Mouse (Mus musculus): Measurements from ENCODE around the gene Atxn2. TPM values are rescaled to one million over a fixed set of nuclear protein-coding genes. Genes with fewer than 3 reads are reported as not detected.

Gene Atxn2
- polyA plus RNA-seq, 1 experiment: 205 TPM

DNA sequence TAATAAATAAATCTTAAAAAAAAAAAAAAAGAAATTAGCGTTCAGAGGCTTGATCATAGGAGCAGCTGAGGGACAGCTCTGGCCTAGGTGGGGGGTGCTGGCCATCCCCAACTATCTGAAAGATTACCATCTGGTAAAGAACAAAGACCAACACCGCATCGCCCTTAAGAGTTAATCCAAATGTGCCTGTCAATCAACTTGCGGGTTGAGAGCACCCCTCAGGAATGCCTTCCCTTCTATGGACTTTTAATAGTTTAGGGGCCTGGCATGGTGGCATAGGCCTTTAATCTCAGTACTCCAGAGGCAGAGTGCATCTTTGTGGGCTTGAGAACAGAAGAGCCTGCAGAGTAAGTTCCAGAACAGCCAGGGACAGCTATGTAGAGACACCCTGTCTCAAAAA lies 18.2 kb upstream of the Atxn2 start:
- Histone ChIP-seq H3K4me3 (ENCODE audit: control insufficient read depth, insufficient read depth, low read length) (no peak overlapping the region), H3K27ac (ENCODE audit: control insufficient read depth, insufficient read depth, low read length) (no peak overlapping the region), H3K36me3 (ENCODE audit: control insufficient read depth, insufficient read depth, low read length) (no peaks in the 10 kb centered on the region), H3K27me3 (ENCODE audit: control insufficient read depth, insufficient read depth, low read length) (no peaks in the 10 kb centered on the region), H3K4me1 (replicated peaks; ENCODE audit: control insufficient read depth, insufficient read depth, low read length) (no peaks in the 10 kb centered on the region)
- WGBS: 95% methylated on average over 4 of the region's 4 CpGs
- no peak for DNase-seq
- no peak for TF ChIP-seq CTCF (IDR thresholded peaks at IDR 0.05; ENCODE audit: borderline replicate concordance, control insufficient read depth, extremely low read depth, insufficient read depth, low read length, poor library complexity)
- TF ChIP-seq POLR2A (IDR thresholded peaks at IDR 0.05; ENCODE audit: control insufficient read depth, extremely low read depth, insufficient read depth, low read length, poor library complexity): no peak

- no peak for DNase-seq
- no peak overlapping the region for H3K4me3 ChIP-seq (ENCODE audit: control insufficient read depth, insufficient read depth, low read length)
- H3K27me3 ChIP-seq (ENCODE audit: control insufficient read depth, insufficient read depth, low read length): no peaks in the 10 kb centered on the region
- 95% methylated on average over 6 of the region's 6 CpGs for WGBS
- no peaks in the 10 kb centered on the region for H3K36me3 ChIP-seq (ENCODE audit: control insufficient read depth, insufficient read depth, low read length)
- no peak overlapping the region for H3K27ac ChIP-seq (ENCODE audit: control insufficient read depth, insufficient read depth, low read length)
- H3K4me1 ChIP-seq (replicated peaks; ENCODE audit: control insufficient read depth, insufficient read depth, low read length): no peaks in the 10 kb centered on the region
- no peak for TF ChIP-seq CTCF (IDR thresholded peaks at IDR 0.05; ENCODE audit: borderline replicate concordance, control insufficient read depth, extremely low read depth, insufficient read depth, low read length, poor library complexity)
Measured at GRCm38 (mm10) chr5:121696761-121697160, 14.4 kb upstream of the Atxn2 start.

GRCm38 (mm10) chr5:121699891-121700290 lies 11.2 kb upstream of the Atxn2 start:
- WGBS: 92% methylated on average over 5 of the region's 5 CpGs
- Histone ChIP-seq H3K27ac (ENCODE audit: control insufficient read depth, insufficient read depth, low read length) (no peak overlapping the region), H3K27me3 (ENCODE audit: control insufficient read depth, insufficient read depth, low read length) (no peaks in the 10 kb centered on the region)

GRCm38 (mm10) chr5:121700496-121700895 lies 10.6 kb upstream of the Atxn2 start:
- no peaks in the 10 kb centered on the region for H3K27me3 ChIP-seq (ENCODE audit: control insufficient read depth, insufficient read depth, low read length)
- WGBS: 80% methylated on average over 11 of the region's 11 CpGs
- no peak overlapping the region for H3K4me3 ChIP-seq (ENCODE audit: control insufficient read depth, insufficient read depth, low read length)
- no peaks in the 10 kb centered on the region for H3K4me1 ChIP-seq (replicated peaks; ENCODE audit: control insufficient read depth, insufficient read depth, low read length)
- H3K36me3 ChIP-seq (ENCODE audit: control insufficient read depth, insufficient read depth, low read length): no peaks in the 10 kb centered on the region
- TF ChIP-seq CTCF (IDR thresholded peaks at IDR 0.05; ENCODE audit: borderline replicate concordance, control insufficient read depth, extremely low read depth, insufficient read depth, low read length, poor library complexity): no peak
- H3K27ac ChIP-seq (ENCODE audit: control insufficient read depth, insufficient read depth, low read length): no peak overlapping the region
- DNase-seq: no peak

More at GRCm38 (mm10) chr5:121699891-121700290, 11.2 kb upstream of the Atxn2 start:
- DNase-seq: no peak
- Histone ChIP-seq H3K4me1 (replicated peaks; ENCODE audit: control insufficient read depth, insufficient read depth, low read length) (no peaks in the 10 kb centered on the region), H3K4me3 (ENCODE audit: control insufficient read depth, insufficient read depth, low read length) (no peak overlapping the region), H3K36me3 (ENCODE audit: control insufficient read depth, insufficient read depth, low read length) (no peaks in the 10 kb centered on the region)
- TF ChIP-seq POLR2A (IDR thresholded peaks at IDR 0.05; ENCODE audit: control insufficient read depth, extremely low read depth, insufficient read depth, low read length, poor library complexity): no peak

DNA sequence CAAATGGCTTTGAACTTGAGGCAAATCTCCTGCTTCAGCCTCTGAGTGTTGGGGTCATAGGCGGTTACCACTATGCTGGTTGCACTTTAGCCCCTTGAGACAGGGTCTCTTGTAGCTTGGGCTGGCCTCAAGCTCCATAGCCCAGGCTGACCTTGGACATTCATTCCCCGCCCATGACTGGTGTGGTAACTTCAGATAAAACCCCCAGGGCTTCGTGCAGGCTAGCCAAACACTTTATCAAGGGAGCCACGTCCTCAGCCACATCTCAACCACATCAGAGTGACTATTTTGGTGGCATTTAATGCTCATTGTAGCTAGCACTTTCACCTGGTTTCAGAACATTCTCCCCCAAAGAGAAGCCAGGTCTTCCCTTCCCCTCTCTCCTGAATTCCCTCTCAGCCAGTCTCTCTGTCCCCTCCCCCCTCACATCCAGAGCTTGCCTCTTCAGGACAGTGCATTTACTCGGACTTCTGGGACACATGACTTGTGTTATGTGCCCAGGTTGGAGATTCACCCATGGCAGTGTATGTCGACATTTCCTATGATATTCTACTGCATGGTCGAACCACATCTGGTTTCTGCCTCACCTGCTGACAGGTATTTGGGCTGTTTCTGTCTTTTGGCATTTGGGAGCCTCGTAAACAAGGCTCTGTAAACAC lies 9.9 kb upstream of the Atxn2 start:
- TF ChIP-seq CTCF (IDR thresholded peaks at IDR 0.05; ENCODE audit: borderline replicate concordance, control insufficient read depth, extremely low read depth, insufficient read depth, low read length, poor library complexity) (no peak), POLR2A (IDR thresholded peaks at IDR 0.05; ENCODE audit: control insufficient read depth, extremely low read depth, insufficient read depth, low read length, poor library complexity) (no peak)
- WGBS: 49% methylated on average over 8 of the region's 8 CpGs

DNA sequence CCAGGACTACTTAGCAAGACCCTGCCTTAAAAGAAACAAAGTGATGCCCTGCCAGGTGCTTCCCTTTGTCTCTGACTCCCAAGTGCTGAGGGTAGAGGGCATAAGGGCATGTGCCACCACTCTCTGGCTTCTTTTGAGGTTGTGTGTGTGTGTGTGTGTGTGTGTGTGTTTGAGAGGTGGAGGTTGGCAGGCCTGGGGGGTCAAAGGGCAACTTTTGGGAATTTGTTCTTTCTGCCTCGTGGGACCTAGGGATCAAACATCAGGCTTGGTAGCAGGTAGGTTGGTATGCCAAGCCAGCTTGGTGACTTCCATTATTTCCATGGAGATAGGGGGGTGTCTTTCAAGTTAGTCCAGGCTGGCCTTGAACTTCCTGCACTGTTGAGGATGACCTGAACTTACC lies 7.8 kb upstream of the Atxn2 start:
- no peak for DNase-seq
- no peak overlapping the region for H3K27ac ChIP-seq (ENCODE audit: control insufficient read depth, insufficient read depth, low read length)
- WGBS: 80% methylated on average over 1 of the region's 1 CpGs
- H3K4me1 ChIP-seq (replicated peaks; ENCODE audit: control insufficient read depth, insufficient read depth, low read length): no peaks in the 10 kb centered on the region
- TF ChIP-seq CTCF (IDR thresholded peaks at IDR 0.05; ENCODE audit: borderline replicate concordance, control insufficient read depth, extremely low read depth, insufficient read depth, low read length, poor library complexity) (no peak), POLR2A (IDR thresholded peaks at IDR 0.05; ENCODE audit: control insufficient read depth, extremely low read depth, insufficient read depth, low read length, poor library complexity) (no peak)
- H3K36me3 ChIP-seq (ENCODE audit: control insufficient read depth, insufficient read depth, low read length): no peaks in the 10 kb centered on the region
- H3K4me3 ChIP-seq (ENCODE audit: control insufficient read depth, insufficient read depth, low read length): no peak overlapping the region
- H3K27me3 ChIP-seq (ENCODE audit: control insufficient read depth, insufficient read depth, low read length): no peaks in the 10 kb centered on the region

More for the DNA sequence above, 9.9 kb upstream of the Atxn2 start:
- no peaks in the 10 kb centered on the region for H3K4me1 ChIP-seq (replicated peaks; ENCODE audit: control insufficient read depth, insufficient read depth, low read length)
- H3K27ac ChIP-seq (ENCODE audit: control insufficient read depth, insufficient read depth, low read length): no peak overlapping the region
- no peaks in the 10 kb centered on the region for H3K36me3 ChIP-seq (ENCODE audit: control insufficient read depth, insufficient read depth, low read length)
- DNase-seq: no peak
- H3K27me3 ChIP-seq (ENCODE audit: control insufficient read depth, insufficient read depth, low read length): no peaks in the 10 kb centered on the region
- no peak overlapping the region for H3K4me3 ChIP-seq (ENCODE audit: control insufficient read depth, insufficient read depth, low read length)

Measured in thymus, adult 2 months (tissue).